Mouse (Mus musculus): Measurements from ENCODE around the gene Glce. TPM values are rescaled to one million over a fixed set of nuclear protein-coding genes. Genes with fewer than 3 reads are reported as not detected.

Gene Glce
- polyA plus RNA-seq, 1 experiment from 2014 or later, result 17.7 TPM

DNA sequence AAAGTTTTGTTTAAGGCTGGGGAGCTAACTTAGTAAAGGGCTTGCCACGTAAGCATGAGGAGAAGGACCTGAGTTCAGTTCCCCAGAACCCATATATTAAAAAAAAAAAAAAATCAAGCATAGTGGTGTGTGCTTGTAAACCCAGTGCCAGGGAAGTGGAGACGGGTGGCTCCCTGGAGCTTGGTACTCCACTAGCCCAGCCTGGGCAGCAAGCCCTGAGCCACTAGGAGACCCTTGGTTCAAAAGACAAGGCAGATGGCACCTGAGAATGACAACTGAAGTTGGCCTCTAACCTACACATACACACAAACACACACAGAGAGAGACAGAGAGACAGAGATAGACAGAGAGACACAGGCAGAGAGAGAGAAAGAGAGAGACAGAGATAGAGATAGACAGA is 30.1 kb upstream of the Glce start:
- H3K36me3 ChIP-seq, result no peaks in the 10 kb centered on the region
- no peaks in the 10 kb centered on the region for H3K9me3 ChIP-seq
- H3K9ac ChIP-seq, result no peak overlapping the region
- 95% methylated on average over 2 of the region's 2 CpGs for WGBS
- H3K27me3 ChIP-seq, result no peaks in the 10 kb centered on the region
- H3K27ac ChIP-seq, result no peak overlapping the region
- H3K4me2 ChIP-seq, result no peak overlapping the region
- H3K4me3 ChIP-seq, result no peak overlapping the region
- peaks cover 20% of the 10 kb centered on the region for H3K4me1 ChIP-seq (replicated peaks)
- ATAC-seq (ENCODE audit: low FRiP score), result no peak

DNA sequence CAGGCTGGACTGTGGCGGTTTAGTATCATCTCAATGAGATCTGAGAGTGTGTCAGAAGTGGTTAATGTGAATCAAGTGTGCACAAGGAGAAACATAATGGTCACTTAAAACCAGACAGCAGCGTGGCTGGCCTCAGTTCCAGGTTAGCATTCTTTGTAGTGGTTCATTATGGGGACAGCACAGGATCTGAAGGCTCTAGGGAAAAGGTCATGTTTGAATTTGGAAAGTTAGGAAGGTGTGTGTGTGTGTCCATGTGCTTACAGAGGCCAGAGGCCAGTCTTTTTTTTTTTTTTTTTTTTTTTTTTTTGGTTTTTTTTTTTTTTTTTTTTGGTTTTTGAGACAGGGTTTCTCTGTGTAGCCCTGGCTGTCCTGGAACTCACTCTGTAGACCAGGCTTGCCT is 22.7 kb upstream of the Glce start:
- WGBS, result 87% methylated on average over 2 of the region's 2 CpGs
- Histone ChIP-seq H3K27ac (no peak overlapping the region), H3K36me3 (no peaks in the 10 kb centered on the region), H3K9me3 (no peaks in the 10 kb centered on the region), H3K4me3 (no peak overlapping the region), H3K27me3 (no peaks in the 10 kb centered on the region), H3K4me2 (no peak overlapping the region), H3K9ac (no peak overlapping the region), H3K4me1 (replicated peaks) (peaks cover 11% of the 10 kb centered on the region)
- ATAC-seq (ENCODE audit: low FRiP score), result no peak

- no peak overlapping the region for H3K4me2 ChIP-seq
- no peaks in the 10 kb centered on the region for H3K27me3 ChIP-seq
- H3K4me1 ChIP-seq (replicated peaks), result peaks cover 24% of the 10 kb centered on the region
- 63% methylated on average over 7 of the region's 7 CpGs for WGBS
- no peak overlapping the region for H3K4me3 ChIP-seq
- no peak overlapping the region for H3K27ac ChIP-seq
- H3K36me3 ChIP-seq, result no peaks in the 10 kb centered on the region
- H3K9ac ChIP-seq, result no peak overlapping the region
- no peaks in the 10 kb centered on the region for H3K9me3 ChIP-seq
- no peak for ATAC-seq (ENCODE audit: low FRiP score)
These were observed 21.0 kb upstream of the Glce start for GRCm38 (mm10) chr9:62143428-62143827.

DNA sequence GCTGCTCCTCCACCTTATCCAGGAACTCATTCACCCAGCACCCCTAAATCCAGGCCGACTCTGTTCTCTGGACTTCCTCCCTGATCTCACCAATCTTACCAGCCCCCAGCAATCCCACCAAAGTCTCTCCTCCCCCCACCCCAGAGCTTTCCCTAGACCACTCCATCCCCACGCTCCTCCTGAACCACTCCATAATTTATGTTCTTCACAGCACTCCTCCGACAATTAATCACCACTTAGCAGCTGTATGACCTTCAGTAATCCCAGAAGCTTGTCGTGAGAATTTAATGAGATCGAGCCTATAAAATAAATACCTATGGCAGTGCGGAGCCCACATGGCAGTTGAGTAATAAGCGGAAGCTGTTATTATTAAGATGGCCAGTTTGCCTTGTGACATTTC is 16.6 kb upstream of the Glce start:
- no peaks in the 10 kb centered on the region for H3K27me3 ChIP-seq
- 53% methylated on average over 7 of the region's 7 CpGs for WGBS
- no peaks in the 10 kb centered on the region for H3K36me3 ChIP-seq
- H3K9ac ChIP-seq, result no peak overlapping the region
- peak overlapping the region; percentile 44 for H3K27ac ChIP-seq
- ATAC-seq (ENCODE audit: low FRiP score), result no peak
- no peak overlapping the region for H3K4me2 ChIP-seq
- H3K9me3 ChIP-seq, result no peaks in the 10 kb centered on the region
- no peak overlapping the region for H3K4me3 ChIP-seq
- H3K4me1 ChIP-seq (replicated peaks), result peaks cover 46% of the 10 kb centered on the region

GRCm38 (mm10) chr9:62137259-62137658 is 14.8 kb upstream of the Glce start:
- ATAC-seq (ENCODE audit: low FRiP score), result peak; percentile 57
- Histone ChIP-seq H3K4me3 (no peak overlapping the region), H3K27me3 (no peaks in the 10 kb centered on the region), H3K36me3 (no peaks in the 10 kb centered on the region), H3K4me2 (peak overlapping the region; percentile 3; the same call in 1 of the 2 replicates), H3K9ac (0 out of 2 replicates have a peak overlapping the region, but pooled peaks have one; percentile 46), H3K4me1 (replicated peaks) (peaks cover 35% of the 10 kb centered on the region), H3K27ac (peak overlapping the region; percentile 81), H3K9me3 (no peaks in the 10 kb centered on the region)
- WGBS, result 27% methylated on average over 8 of the region's 8 CpGs

GRCm38 (mm10) chr9:62132005-62132782 is 9.7 kb upstream of the Glce start:
- H3K27me3 ChIP-seq, result no peaks in the 10 kb centered on the region
- H3K9ac ChIP-seq, result no peak overlapping the region
- 80% methylated on average over 4 of the region's 4 CpGs for WGBS
- peaks cover 12% of the 10 kb centered on the region for H3K4me1 ChIP-seq (replicated peaks)
- H3K4me2 ChIP-seq, result no peak overlapping the region
- no peaks in the 10 kb centered on the region for H3K9me3 ChIP-seq
- H3K27ac ChIP-seq, result no peak overlapping the region
- no peak overlapping the region for H3K4me3 ChIP-seq
- H3K36me3 ChIP-seq, result no peaks in the 10 kb centered on the region
- ATAC-seq (ENCODE audit: low FRiP score), result no peak

GRCm38 (mm10) chr9:62130746-62131145 is 8.3 kb upstream of the Glce start:
- no peak overlapping the region for H3K4me2 ChIP-seq
- no peak overlapping the region for H3K9ac ChIP-seq
- H3K4me1 ChIP-seq (replicated peaks), result no peaks in the 10 kb centered on the region
- no peak overlapping the region for H3K27ac ChIP-seq
- no peaks in the 10 kb centered on the region for H3K9me3 ChIP-seq
- no peak for ATAC-seq (ENCODE audit: low FRiP score)
- 0 out of 2 replicates have a peak, but pooled peaks cover 6% of the 10 kb centered on the region for H3K27me3 ChIP-seq
- H3K4me3 ChIP-seq, result no peak overlapping the region
- no peaks in the 10 kb centered on the region for H3K36me3 ChIP-seq
- WGBS, result 92% methylated on average over 5 of the region's 5 CpGs

DNA sequence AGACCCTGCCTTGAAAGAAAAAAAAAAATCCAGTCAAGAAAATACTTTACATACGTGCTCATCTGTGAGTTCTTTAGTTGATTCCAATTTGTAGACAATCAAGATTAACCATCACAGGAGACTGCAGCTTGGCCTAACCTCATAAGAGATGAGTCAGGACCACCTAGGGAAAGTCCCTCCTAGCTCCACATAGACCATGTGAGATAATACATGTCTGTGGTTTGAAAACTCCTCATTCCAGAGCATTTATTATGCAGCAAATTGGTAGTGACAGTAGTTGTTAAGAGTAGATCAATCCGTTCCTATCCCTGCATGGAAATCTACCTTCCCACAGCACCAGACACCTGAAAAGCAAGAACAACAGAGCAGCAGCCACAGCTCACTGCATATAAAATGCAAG is 5.6 kb upstream of the Glce start:
- Histone ChIP-seq H3K9ac (no peak overlapping the region), H3K4me3 (no peak overlapping the region), H3K36me3 (no peaks in the 10 kb centered on the region), H3K27ac (no peak overlapping the region), H3K4me1 (replicated peaks) (peaks cover 9% of the 10 kb centered on the region), H3K9me3 (no peaks in the 10 kb centered on the region), H3K27me3 (0 out of 2 replicates have a peak, but pooled peaks cover 6% of the 10 kb centered on the region), H3K4me2 (no peak overlapping the region)
- ATAC-seq (ENCODE audit: low FRiP score), result no peak
- WGBS, result 88% methylated on average over 2 of the region's 2 CpGs

GRCm38 (mm10) chr9:62125986-62126575 is 3.6 kb upstream of the Glce start:
- Histone ChIP-seq H3K36me3 (no peaks in the 10 kb centered on the region), H3K27me3 (0 out of 2 replicates have a peak, but pooled peaks cover 6% of the 10 kb centered on the region), H3K4me1 (replicated peaks) (peaks cover 12% of the 10 kb centered on the region), H3K27ac (no peak overlapping the region), H3K9ac (no peak overlapping the region), H3K4me2 (no peak overlapping the region), H3K4me3 (no peak overlapping the region), H3K9me3 (no peaks in the 10 kb centered on the region)
- ATAC-seq (ENCODE audit: low FRiP score), result no peak
- WGBS, result 83% methylated on average over 5 of the region's 5 CpGs

DNA sequence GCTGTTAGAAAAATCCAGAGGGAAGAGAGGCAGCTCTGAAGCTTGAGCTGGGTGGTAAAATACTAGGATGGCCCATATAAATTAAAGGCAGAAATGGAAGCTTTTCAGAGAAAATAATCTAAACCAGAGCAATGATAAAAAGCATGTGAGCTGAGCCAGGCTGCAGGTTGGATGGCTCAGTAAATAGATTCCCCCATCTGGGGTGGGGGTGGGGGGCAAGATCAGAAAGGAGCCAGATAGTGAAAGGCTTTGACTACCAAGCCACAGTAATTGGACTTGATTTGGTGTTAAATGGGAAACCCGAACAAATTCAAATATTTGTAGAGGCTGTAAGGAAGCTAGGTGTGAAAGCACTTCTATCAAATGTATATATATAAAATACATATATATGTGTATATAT is 1.8 kb upstream of the Glce start:
- H3K9me3 ChIP-seq, result no peaks in the 10 kb centered on the region
- ATAC-seq (ENCODE audit: low FRiP score), result no peak
- no peak overlapping the region for H3K9ac ChIP-seq
- H3K36me3 ChIP-seq, result no peaks in the 10 kb centered on the region
- no peak overlapping the region for H3K4me3 ChIP-seq
- no peak overlapping the region for H3K4me2 ChIP-seq
- H3K27me3 ChIP-seq, result 0 out of 2 replicates have a peak, but pooled peaks cover 6% of the 10 kb centered on the region
- WGBS, result 76% methylated on average over 1 of the region's 1 CpGs
- peaks cover 20% of the 10 kb centered on the region for H3K4me1 ChIP-seq (replicated peaks)
- no peak overlapping the region for H3K27ac ChIP-seq

GRCm38 (mm10) chr9:62123496-62123895 is 1.0 kb upstream of the Glce start:
- ATAC-seq (ENCODE audit: low FRiP score), result no peak
- WGBS, result 66% methylated on average over 3 of the region's 3 CpGs
- Histone ChIP-seq H3K27me3 (0 out of 2 replicates have a peak, but pooled peaks cover 6% of the 10 kb centered on the region), H3K4me2 (peak overlapping the region; percentile 62), H3K9me3 (no peaks in the 10 kb centered on the region), H3K4me1 (replicated peaks) (peaks cover 24% of the 10 kb centered on the region), H3K27ac (peak overlapping the region; percentile 62), H3K9ac (peak overlapping the region; percentile 70), H3K36me3 (no peaks in the 10 kb centered on the region), H3K4me3 (peak overlapping the region; percentile 83)

- H3K9me3 ChIP-seq, result no peaks in the 10 kb centered on the region
- H3K4me2 ChIP-seq, result peak overlapping the region; percentile 71
- peak overlapping the region; percentile 83 for H3K4me3 ChIP-seq
- 0 out of 2 replicates have a peak, but pooled peaks cover 6% of the 10 kb centered on the region for H3K27me3 ChIP-seq
- H3K27ac ChIP-seq, result peak overlapping the region; percentile 97
- no peaks in the 10 kb centered on the region for H3K36me3 ChIP-seq
- peak; percentile 65 for ATAC-seq (ENCODE audit: low FRiP score)
- under 1% methylated on average over 58 of the region's 59 CpGs for WGBS
- peaks cover 26% of the 10 kb centered on the region for H3K4me1 ChIP-seq (replicated peaks)
- peak overlapping the region; percentile 91 for H3K9ac ChIP-seq
These were observed 656 bp downstream of the Glce start for GRCm38 (mm10) chr9:62121551-62122447.
